Mouse (Mus musculus) mature B cell (primary cell): ENCODE measurements around the gene Zc3hc1.

ENCODE experiments used
- in situ Hi-C: fragments of 300-500 bp; cut with MboI; formaldehyde crosslinking; loops from 2 replicates; pipeline ENCODE4 v1.14.3; 2019

Gene Zc3hc1

DNA sequence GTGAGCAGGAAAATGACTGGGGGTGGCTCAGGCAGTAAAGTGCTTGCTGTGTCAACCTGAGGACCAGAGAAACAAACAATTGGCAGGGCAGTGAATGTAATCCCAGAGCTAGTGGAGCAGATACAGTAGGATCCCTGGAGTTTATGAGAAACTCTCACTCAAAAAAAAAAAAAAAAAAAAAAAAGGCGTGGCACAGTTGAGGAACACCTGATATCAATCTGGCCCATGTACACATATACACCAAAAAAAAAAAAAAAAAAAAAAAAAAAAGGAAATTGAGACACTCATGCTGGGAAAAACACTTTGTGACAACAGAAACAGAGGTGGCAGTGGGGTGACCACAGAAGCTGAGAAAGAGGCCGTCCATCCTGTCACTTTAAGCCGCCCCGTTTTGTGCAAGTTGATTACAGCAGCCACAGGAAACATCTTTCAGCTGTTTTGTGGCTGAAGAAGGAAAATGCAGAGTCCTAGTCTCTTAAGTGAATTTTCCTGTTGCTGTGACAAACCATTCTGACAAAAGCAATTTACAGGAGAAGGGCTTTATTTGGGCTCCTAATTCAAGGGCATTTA is 64.8 kb downstream of the Zc3hc1 start:
- in situ Hi-C loops: no loop called here

DNA sequence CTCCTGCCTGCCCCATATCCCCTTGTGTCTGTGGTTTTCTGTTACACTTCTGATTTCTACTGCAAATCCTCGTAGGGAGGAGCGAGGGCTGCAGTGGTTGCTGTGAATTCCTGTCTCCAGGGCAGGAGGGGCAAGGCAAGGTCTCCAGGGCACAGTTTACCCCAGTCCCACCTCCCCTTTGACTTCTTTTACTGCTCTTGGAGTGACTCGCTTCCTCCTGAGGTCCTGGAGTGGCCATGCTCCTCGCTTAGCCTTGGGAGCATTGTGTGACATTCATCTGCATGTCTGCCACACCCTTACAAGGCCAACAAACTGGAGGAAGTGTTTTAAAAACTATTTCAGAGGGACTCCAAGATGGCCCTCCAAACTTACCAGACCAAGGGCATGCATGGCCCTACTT is 69.8 kb downstream of the Zc3hc1 start:
- in situ Hi-C loops: no loop called here

DNA sequence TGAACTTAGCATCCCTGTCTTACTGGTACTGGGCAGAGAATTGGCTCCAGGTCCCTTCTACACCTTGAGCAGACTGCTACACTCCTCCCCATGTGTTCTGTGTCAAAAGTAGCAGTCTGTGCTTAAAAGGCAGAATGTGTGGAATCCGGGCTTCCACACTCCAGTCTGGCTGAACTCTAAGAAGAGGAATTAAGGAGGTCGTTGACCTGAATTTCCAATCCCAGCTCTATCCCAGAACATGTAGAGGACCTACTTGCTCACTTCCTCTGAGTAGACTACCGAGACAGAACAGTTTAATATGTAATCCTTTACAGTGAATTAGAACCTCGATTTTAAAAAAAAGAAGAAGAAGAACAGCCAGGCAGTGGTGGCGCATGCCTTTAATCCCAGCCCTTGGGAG is 71.6 kb downstream of the Zc3hc1 start:
- in situ Hi-C loops: no loop called here
